Mouse (Mus musculus) adrenal gland, adult 2 months (tissue): ENCODE data around the gene Pgm2l1. TPM values are rescaled to one million over a fixed set of nuclear protein-coding genes. Genes with fewer than 3 reads are reported as not detected.
A peak's percentile ranks its signal among the peaks of the same experiment; 100 is the strongest.

ENCODE experiments used
- DNase-seq: peaks from one replicate; pipeline ENCODE4 v3.0.0; 2021
- long read RNA-seq: library from polyadenylated mRNA; stranded (forward); transcript quantifications from one replicate; pipeline ENCODE4 v2.0.0, GENCODE M21; 2021
- polyA plus RNA-seq: library from polyadenylated mRNA; depleted of rRNA; stranded (reverse); fragments of >200 nt; gene quantifications from 2 replicates; pipeline ENCODE4 v1.2.3, GENCODE M21; 2012; rRNA removed
- total RNA-seq, 2 experiments: library from RNA; stranded (reverse); gene quantifications; 2 replicates each; pipeline ENCODE4 v1.2.3; 2021

Pgm2l1 gene
- 1 to 10 TPM; 4.1 to 5.6 TPM for total RNA-seq
- 2.6 and 2.9 TPM in 2 replicates for polyA plus RNA-seq
- long read RNA-seq, partial matches to known transcripts, result 0 of 2 reads
- long read RNA-seq, other reads (novel, unspliced or antisense), result 2 of 2 reads

DNA sequence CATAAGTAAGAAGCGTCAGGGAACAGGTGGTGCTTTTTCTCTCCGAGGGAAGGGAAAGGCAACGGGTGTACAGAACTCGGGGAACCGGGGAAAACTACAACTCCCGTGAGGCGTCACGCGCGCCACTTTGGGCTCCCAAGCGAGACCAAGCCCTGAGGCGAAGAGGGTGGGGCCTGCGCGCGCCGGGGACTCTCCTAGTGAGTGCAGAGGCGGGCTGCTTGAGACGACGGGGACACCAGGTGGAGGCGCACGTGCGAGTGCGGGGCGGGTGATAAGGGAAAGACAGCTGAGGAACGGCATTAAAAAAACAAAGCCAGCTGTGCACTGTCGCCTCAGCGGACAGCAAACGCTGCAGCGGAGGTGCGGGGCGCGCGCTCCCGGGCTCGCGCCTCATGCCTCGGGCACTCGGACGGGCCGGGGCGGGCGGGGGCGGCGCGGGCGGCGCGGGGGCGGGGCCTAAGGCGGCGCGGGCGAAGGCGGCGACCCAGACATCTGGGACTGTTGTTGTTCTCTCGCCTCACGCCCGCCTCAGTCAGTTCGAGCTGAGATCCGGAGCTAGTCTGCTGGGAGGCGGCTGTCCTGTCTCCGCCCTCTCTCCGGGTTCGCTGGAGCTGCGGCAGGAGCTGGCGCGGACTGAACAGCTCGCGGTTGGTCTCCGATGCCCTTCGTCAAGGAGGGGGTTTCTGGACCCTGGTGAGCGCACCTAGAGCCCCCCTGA, at the start of gene Pgm2l1:
TSS of gene Pgm2l1 (plus strand) at position 237 of the 718 bp plus-strand sequence.
- DNase-seq, result peak; percentile 98

DNA sequence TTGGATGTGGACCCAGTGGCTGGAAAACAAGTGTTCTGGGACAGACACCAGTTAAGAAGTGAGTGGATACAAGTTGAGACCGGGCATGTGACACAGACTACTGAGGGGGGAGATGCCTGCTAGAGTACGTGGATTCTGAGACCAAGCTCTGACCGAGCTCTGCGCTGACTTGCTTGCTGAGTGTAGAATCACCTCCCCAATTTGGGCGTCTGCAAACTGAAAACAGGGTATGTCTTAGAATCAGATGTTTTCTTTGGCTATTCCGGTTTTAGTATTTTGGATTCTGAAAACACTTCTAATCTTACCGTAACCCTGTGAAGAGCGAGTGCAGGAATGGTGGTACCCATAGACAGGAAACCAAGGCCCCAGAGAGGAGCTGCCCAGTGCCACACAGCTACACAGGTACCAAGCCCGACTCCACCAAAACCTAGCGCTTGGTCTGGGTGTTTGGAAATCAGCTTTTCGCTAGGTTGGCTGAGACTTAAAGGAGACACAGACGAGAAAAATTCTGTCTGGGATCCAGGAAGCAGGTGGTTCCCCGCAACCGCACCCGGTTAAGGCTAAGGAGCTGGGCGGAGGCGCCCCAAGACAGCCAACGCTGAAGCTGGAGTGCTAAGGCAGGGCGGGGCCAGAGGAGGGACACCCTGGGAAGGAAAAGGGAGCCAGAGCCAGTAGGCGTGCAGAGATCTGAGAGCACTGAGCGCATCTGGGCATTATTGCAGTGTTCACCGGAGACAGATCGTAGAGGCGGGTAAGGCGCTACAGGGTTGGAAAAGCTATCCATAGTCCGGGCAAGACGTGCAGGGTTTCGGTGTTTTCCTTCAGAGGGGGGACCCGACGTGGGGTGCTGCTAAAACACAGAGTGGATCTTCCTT, 48.9 kb upstream of the Pgm2l1 start:
- DNase-seq, result peak; percentile 71

- DNase-seq, result no peak
Observed at GRCm38 (mm10) chr7:100178891-100179233, 48.3 kb upstream of the Pgm2l1 start.

DNA sequence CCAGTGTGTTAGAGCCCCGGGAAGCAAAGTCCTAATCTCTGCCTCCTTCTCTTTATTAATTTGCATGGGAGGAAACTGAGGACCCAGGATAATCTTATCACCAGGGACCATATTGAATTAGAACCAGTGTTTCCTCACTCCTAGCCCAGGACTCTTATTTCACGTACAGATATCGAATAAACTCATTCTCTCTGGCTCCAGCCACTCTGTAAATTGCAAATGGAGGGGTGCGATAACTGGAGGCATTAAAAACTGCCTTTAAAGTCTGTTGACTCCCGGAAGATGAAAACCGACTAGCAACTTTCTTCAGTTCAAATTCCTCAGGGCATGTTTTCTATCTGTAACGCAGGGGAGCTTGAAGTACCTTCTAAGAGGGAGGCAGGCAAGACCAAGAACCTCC, 47.8 kb upstream of the Pgm2l1 start:
- DNase-seq, result no peak

GRCm38 (mm10) chr7:100179836-100180407, 47.3 kb upstream of the Pgm2l1 start:
- no peak for DNase-seq

- no peak for DNase-seq
Observed at GRCm38 (mm10) chr7:100181176-100181575, 46.0 kb upstream of the Pgm2l1 start.

DNA sequence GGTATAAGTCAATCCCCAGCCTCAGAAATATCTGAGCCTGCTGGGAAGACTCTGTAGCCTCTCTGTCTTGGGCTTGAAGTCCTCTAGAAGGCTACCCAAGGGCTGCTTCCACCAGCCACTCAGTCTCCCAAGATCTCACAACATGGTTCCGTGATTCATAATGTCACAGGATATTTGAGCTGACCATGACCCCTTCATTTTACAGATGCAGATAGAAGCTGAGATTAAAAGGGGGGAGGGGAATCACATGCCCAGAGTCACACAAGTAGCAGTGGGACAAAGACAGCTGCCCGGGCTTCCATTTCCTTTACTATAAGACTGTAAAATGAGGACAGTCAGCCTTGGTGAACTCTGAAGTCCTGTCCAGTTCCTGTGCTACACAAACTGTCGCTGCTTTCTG, 45.6 kb upstream of the Pgm2l1 start:
- no peak for DNase-seq

DNA sequence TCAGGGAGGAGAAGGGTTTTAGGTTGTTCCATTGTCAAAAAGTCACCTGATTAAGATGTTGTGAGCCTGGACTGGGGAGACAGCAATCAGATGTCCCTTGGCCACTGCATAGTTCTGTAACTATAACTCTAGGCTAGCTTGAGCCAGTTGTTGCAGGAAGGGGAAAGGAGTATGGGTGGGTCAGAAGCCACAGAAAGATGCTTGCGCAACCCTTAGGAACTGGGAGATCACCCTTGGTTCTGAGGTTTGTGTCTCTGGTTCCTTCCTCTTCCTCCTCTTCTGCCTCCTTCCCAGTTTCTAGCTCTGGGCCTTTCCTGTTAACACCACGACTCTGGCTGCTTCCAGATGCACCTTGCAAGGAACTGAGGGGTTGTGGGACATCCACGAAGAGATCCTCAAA, 44.8 kb upstream of the Pgm2l1 start:
- DNase-seq, result no peak

- DNase-seq, result peak; percentile 25
Observed at GRCm38 (mm10) chr7:100187601-100188000, 39.6 kb upstream of the Pgm2l1 start.

- no peak for DNase-seq
Observed at GRCm38 (mm10) chr7:100190167-100190566, 37.0 kb upstream of the Pgm2l1 start.

- DNase-seq, result peak; percentile 47
Observed at GRCm38 (mm10) chr7:100190778-100191177, 36.4 kb upstream of the Pgm2l1 start.

DNA sequence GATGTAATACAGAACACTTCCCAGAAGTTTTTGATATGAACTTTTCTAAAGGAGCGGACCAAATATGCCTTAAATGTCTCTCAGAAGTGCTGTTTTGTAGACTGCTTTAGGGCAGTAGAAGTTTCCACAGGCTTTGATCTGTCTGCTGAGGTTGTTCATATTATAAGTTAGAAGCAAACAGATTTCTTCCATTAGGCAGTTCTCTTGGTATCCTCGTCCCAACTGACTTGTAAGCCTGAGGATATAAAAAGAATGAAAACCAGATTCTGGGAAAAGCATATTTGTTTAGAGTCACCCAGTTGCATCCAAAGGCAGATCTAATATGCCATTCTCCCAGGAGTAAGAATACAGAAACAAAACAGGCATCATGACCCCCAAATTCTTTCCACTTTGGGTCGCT, 26.0 kb upstream of the Pgm2l1 start:
- DNase-seq, result no peak

DNA sequence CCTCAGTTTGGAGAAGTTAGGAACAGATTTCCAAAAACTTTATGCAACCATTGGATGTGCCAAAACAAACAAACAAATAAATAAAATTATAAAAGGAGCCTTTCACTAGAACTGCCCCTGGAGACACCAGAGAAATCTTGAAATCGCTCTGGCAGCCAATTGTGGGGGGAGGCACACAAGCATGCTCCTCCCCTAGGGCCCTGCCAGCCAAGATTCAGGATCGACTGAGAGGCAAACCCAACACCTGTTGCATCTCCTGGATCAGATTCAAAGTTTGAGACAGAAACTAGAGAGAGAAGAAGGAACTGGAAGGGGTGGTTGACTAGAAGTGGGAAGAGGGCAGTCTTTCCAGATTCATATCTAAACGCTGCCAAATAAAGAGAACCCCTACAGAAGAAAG, 23.6 kb upstream of the Pgm2l1 start:
- DNase-seq, result no peak

DNA sequence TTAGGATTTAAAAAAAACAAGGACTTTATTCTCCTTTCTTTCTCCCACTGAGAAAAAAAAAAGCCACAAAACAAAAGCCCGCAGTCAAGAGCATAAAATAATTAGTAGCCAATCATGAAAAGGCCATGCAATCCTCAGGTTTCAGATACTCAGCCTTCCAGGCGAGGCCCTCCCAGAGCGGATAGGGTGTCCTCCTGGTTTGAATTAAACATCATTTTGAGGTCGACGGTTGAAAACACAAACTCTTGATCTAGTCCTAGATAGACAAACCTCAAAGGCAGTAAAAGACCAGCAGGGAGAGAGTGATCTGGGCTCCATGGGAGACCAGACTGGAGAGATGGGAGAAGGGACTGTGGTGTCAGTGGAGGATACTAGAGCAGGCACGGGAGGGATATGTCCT, 22.3 kb upstream of the Pgm2l1 start:
- DNase-seq, result no peak

- DNase-seq, result no peak
Observed at GRCm38 (mm10) chr7:100206144-100206543, 21.1 kb upstream of the Pgm2l1 start.

DNA sequence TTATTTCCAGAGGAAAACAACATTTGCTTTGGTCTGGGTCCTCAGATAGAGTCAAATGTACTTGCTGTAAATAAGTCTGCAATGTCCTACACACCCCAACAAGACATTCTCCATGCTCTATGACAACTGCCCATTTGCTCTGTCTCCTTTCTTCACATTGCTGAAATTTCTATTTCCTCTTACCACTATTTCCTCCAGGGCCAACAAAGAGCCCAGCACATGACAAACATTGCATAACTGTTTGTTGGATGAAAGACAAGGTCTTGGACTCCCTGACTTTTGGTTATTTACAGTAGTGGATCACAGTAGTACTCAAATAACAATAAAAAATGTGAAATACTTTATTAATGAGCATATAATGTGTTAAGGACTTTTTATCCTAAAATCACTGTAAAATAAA, 19.3 kb upstream of the Pgm2l1 start:
- peak; percentile 28 for DNase-seq

DNA sequence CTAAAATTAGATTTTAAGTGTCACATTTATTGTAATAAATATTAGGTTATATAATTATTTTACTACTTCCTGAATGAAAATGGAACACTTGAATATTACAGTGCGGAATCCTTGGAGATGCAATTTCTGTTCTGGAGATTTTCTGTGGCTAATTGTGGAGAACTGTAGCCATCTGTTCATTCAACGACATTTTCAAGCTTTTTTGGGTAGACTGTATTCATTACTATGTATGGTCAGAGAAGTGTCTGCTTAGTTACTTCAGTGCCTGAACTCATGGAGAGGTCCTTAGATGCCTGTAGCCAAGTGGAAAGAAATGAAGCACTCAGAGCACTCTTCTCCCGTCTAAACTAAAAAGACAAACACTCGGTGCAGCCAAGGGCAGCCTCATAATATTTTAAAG, 12.9 kb upstream of the Pgm2l1 start:
- DNase-seq, result no peak

- no peak for DNase-seq
Observed at GRCm38 (mm10) chr7:100215116-100215732, 12.0 kb upstream of the Pgm2l1 start.

GRCm38 (mm10) chr7:100215976-100216375, 11.2 kb upstream of the Pgm2l1 start:
- DNase-seq, result no peak

DNA sequence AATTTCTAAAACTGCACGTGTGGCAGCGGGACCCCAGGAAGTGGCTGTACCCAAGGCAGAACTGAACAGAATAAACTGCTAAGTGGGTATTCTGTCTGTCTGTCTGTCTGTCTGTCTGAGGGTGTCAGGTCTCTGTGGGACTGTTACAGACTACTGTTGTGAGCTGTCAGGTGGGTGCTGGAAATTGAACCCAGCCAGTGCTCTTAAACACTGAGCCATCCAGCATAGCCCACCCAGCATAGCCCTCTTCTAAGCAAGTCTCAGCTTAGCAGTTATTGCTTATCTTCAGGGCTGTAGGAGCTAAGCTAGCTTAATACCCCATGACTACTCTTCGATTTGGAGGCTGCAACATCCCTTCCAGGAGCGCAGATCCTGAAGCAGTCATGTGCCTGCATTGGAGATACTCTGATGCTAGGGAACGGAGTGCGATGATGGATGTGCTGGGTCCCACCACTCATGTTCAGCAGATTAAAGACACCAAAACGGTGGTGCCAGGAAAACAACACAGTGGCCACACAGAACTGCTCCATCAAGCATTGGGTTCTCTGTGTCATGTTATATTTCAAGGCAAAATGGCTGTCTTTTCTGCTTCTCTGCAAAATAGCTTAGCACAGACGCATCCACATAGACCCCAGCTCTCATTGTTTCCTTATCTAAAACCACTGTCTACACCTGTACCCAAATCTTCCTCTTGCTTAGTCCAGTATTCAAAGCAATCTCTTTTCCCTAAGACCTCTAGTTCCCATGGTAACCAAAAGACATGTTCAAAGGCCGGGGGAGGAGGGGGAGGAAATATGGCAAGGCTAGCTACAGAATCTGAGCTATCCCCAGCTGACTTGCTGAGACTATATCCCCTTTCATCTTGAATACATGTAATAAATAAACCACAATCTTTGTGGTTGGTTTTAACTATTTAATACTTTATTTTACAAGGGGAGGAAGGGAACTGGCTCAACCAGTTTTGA, 10.3 kb upstream of the Pgm2l1 start:
- DNase-seq, result no peak

GRCm38 (mm10) chr7:100227896-100228525, 817 bp downstream of the Pgm2l1 start:
- DNase-seq, result no peak
